ENCODE assay signal across 12 mouse cellular contexts in genomic region chr4:101426566-101426965, GRCm38 (mm10).
"Had no signal": no experiment of that assay in that cellular context is flagged by ENCODE, and none has a peak within 500 bp of the region (broad histone marks: within the 10 kb centered on the region; RNA-seq: fewer than 3 reads in every experiment).

No protein-coding gene starts in this region.

- H3K4me3 ChIP-seq: left cerebral cortex, adult 2 months; liver, embryonic 13.5 days had no signal

- H3K27me3 ChIP-seq: liver, embryonic 13.5 days had no signal

- H3K36me3 ChIP-seq: liver, embryonic 13.5 days had no signal

- H3K9ac ChIP-seq: liver, embryonic 13.5 days had no signal

- H3K4me2 ChIP-seq: liver, embryonic 13.5 days; midbrain, embryonic 11.5 days had no signal

- DNase-seq: kidney, postnatal 14 days; layer of hippocampus, postnatal 36 days; liver, embryonic 13.5 days; lung, adult 2 months; lung, postnatal 14 days; lung, postnatal 4 days; midbrain, embryonic 14.5 days; thymus, adult 18-20 months; thymus, postnatal 36 days had no signal

- H3K9me3 ChIP-seq: liver, embryonic 13.5 days had no signal

- H3K27ac ChIP-seq: left cerebral cortex, adult 2 months; liver, embryonic 13.5 days had no signal

- ATAC-seq: intestine, postnatal 0 days had no signal
